Mouse (Mus musculus): ENCODE data around the gene Col15a1. TPM values are rescaled to one million over a fixed set of nuclear protein-coding genes. Genes with fewer than 3 reads are reported as not detected.

Col15a1 gene
- polyA plus RNA-seq, 1 experiment from 2014 or later = 5.9 TPM

GRCm38 (mm10) chr4:47235312-47235711 is 27.4 kb downstream of the Col15a1 start:
- DNase-seq (ENCODE audit: low spot score) = no peak
- 19% methylated on average over 3 of the region's 3 CpGs for WGBS

DNA sequence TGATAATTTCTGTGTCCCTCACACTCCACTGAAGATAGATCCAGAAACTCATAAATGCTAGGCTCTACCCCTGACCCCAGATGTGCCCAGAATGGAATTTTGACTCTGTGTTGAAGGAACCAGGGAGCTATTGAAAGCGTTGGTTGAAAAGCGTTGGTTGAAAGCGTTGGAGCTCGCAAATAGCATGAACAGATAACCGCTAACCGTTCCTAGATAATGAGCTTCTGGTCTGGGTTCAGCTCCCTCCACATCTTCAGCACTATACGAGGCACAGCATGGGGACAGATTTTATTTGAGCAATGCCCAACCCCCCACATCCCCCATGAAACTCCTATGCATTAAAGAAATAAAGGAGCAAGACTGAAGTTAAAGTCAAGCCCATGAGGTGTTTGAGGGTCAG is 28.1 kb downstream of the Col15a1 start:
- WGBS = 78% methylated on average over 7 of the region's 7 CpGs
- H3K4me3 ChIP-seq (ENCODE audit: low read depth, low read length) = no peak overlapping the region
- H3K9ac ChIP-seq (ENCODE audit: low read depth, low read length) = no peak overlapping the region
- no peak overlapping the region for H3K27ac ChIP-seq (ENCODE audit: low read depth, low read length)
- no peaks in the 10 kb centered on the region for H3K9me3 ChIP-seq (ENCODE audit: control insufficient read depth, low read length)
- no peaks in the 10 kb centered on the region; the same call in none of the 2 replicates for H3K4me1 ChIP-seq (replicated peaks; ENCODE audit: control insufficient read depth, insufficient read depth, low read length)
- no peak for ATAC-seq (ENCODE audit: low FRiP score)
- H3K27me3 ChIP-seq (ENCODE audit: control insufficient read depth, insufficient read depth, low read length) = no peaks in the 10 kb centered on the region
- DNase-seq (ENCODE audit: low spot score) = no peak
- H3K36me3 ChIP-seq (ENCODE audit: control insufficient read depth, insufficient read depth, low read length) = no peaks in the 10 kb centered on the region
- no peak overlapping the region for H3K4me2 ChIP-seq (replicated peaks; ENCODE audit: low read depth, low read length)

More at GRCm38 (mm10) chr4:47235312-47235711, 27.4 kb downstream of the Col15a1 start:
- Histone ChIP-seq H3K9me3 (ENCODE audit: control insufficient read depth, low read length) (no peaks in the 10 kb centered on the region), H3K9ac (ENCODE audit: low read depth, low read length) (no peak overlapping the region), H3K27ac (ENCODE audit: low read depth, low read length) (no peak overlapping the region), H3K4me3 (ENCODE audit: low read depth, low read length) (no peak overlapping the region), H3K27me3 (ENCODE audit: control insufficient read depth, insufficient read depth, low read length) (no peaks in the 10 kb centered on the region), H3K4me2 (replicated peaks; ENCODE audit: low read depth, low read length) (no peak overlapping the region), H3K36me3 (ENCODE audit: control insufficient read depth, insufficient read depth, low read length) (no peaks in the 10 kb centered on the region), H3K4me1 (replicated peaks; ENCODE audit: control insufficient read depth, insufficient read depth, low read length) (no peaks in the 10 kb centered on the region; the same call in none of the 2 replicates)
- 0 out of 2 replicates have a peak, but pooled peaks have one; percentile 14 for ATAC-seq (ENCODE audit: low FRiP score)

DNA sequence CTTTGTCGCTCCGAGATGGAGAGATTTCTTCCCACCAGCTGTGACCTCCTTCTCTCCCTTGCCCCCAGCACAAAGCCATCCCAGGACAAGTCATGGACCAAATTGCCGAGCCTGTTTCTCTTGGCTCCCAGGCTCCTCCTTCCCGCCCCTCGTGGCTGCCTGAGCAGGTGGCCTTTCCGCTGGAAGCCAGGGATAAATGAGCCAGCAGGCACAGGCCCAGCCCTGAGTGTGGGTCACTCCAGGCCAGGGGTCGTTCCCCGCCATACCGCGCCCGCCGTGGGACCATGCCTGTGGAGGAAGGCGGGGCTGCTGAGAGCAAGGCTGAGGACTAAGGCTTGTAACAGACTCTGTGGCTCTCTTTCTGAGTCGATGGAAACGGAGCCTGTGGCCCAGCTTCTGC is 29.3 kb downstream of the Col15a1 start:
- ATAC-seq (ENCODE audit: low FRiP score) = no peak
- no peak overlapping the region for H3K4me3 ChIP-seq (ENCODE audit: low read depth, low read length)
- no peak for DNase-seq (ENCODE audit: low spot score)
- no peaks in the 10 kb centered on the region; the same call in none of the 2 replicates for H3K4me1 ChIP-seq (replicated peaks; ENCODE audit: control insufficient read depth, insufficient read depth, low read length)
- no peaks in the 10 kb centered on the region for H3K9me3 ChIP-seq (ENCODE audit: control insufficient read depth, low read length)
- no peaks in the 10 kb centered on the region for H3K36me3 ChIP-seq (ENCODE audit: control insufficient read depth, insufficient read depth, low read length)
- WGBS = 44% methylated on average over 15 of the region's 15 CpGs
- no peaks in the 10 kb centered on the region for H3K27me3 ChIP-seq (ENCODE audit: control insufficient read depth, insufficient read depth, low read length)
- H3K9ac ChIP-seq (ENCODE audit: low read depth, low read length) = no peak overlapping the region
- no peak overlapping the region for H3K4me2 ChIP-seq (replicated peaks; ENCODE audit: low read depth, low read length)
- H3K27ac ChIP-seq (ENCODE audit: low read depth, low read length) = no peak overlapping the region

DNA sequence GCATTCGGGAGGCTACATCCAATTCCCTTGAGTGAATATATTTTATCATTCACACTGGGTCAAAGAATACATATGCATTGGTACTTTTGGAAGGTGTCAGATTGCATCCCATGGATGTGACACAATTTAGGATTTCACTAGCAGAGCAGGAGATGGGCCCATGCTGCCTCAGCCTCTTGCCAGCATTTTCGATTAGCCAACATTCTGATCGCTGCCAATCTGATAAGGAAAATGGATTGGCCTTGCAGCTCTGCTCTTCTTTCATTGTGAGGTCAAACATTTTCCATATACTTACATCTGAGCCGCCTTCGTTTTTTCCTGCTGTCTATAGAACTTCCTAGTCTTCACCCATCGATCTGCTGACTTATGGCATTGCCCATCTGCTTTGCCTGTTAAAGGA is 31.2 kb downstream of the Col15a1 start:
- H3K9me3 ChIP-seq (ENCODE audit: control insufficient read depth, low read length) = no peaks in the 10 kb centered on the region
- 87% methylated on average over 6 of the region's 6 CpGs for WGBS
- no peak overlapping the region for H3K9ac ChIP-seq (ENCODE audit: low read depth, low read length)
- H3K4me3 ChIP-seq (ENCODE audit: low read depth, low read length) = no peak overlapping the region
- DNase-seq (ENCODE audit: low spot score) (no peak), ATAC-seq (ENCODE audit: low FRiP score) (no peak)
- H3K27ac ChIP-seq (ENCODE audit: low read depth, low read length) = no peak overlapping the region
- H3K36me3 ChIP-seq (ENCODE audit: control insufficient read depth, insufficient read depth, low read length) = no peaks in the 10 kb centered on the region
- H3K4me1 ChIP-seq (replicated peaks; ENCODE audit: control insufficient read depth, insufficient read depth, low read length) = no peaks in the 10 kb centered on the region; the same call in none of the 2 replicates
- H3K4me2 ChIP-seq (replicated peaks; ENCODE audit: low read depth, low read length) = no peak overlapping the region
- H3K27me3 ChIP-seq (ENCODE audit: control insufficient read depth, insufficient read depth, low read length) = no peaks in the 10 kb centered on the region

DNA sequence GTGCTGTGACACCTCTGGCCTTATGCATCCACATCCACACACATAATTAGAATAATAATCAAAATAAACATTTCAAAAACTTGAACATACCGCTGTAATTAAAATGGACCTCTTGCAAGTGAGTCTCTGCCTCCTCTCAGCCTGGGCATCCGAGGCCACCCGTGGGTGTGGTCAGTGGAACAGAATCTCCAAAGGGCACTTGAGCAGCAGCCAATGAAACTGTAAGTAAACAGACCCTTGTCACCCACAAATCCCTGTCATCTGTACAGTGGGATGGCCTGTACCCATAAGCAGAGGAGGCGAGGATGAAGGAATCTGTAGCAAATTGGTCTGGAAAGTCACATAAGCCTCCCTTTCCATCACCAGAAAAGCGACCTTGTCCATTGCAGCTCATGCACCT is 32.9 kb downstream of the Col15a1 start:
- 83% methylated on average over 5 of the region's 5 CpGs for WGBS
- no peak overlapping the region for H3K9ac ChIP-seq (ENCODE audit: low read depth, low read length)
- ATAC-seq (ENCODE audit: low FRiP score) (no peak), DNase-seq (ENCODE audit: low spot score) (no peak)
- H3K27ac ChIP-seq (ENCODE audit: low read depth, low read length) = no peak overlapping the region
- no peaks in the 10 kb centered on the region; the same call in 1 of the 2 replicates for H3K4me1 ChIP-seq (replicated peaks; ENCODE audit: control insufficient read depth, insufficient read depth, low read length)
- H3K9me3 ChIP-seq (ENCODE audit: control insufficient read depth, low read length) = no peaks in the 10 kb centered on the region
- H3K4me2 ChIP-seq (replicated peaks; ENCODE audit: low read depth, low read length) = no peak overlapping the region
- H3K4me3 ChIP-seq (ENCODE audit: low read depth, low read length) = no peak overlapping the region
- H3K36me3 ChIP-seq (ENCODE audit: control insufficient read depth, insufficient read depth, low read length) = no peaks in the 10 kb centered on the region
- no peaks in the 10 kb centered on the region for H3K27me3 ChIP-seq (ENCODE audit: control insufficient read depth, insufficient read depth, low read length)

DNA sequence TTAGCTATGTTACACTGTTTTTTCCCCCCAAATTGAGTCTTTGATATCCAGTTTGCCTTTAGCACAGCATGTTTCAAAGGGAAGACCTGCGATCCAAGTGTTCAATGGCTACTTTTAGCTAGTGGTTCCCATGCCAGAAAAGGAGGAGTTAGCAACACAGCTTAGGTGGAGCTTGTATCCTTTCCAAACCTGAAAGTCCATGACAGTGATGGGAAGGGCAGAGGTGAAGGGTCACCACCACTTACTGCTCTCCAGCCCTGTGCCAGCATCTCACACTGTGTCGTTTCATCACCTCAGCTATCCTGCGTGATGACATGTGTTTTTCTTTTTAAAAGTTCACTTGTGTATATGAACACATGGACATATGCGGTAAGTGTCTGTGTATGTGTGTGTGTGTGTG is 34.2 kb downstream of the Col15a1 start:
- ATAC-seq (ENCODE audit: low FRiP score) (no peak), DNase-seq (ENCODE audit: low spot score) (no peak)
- WGBS = 70% methylated on average over 4 of the region's 4 CpGs
- no peaks in the 10 kb centered on the region; the same call in 1 of the 2 replicates for H3K4me1 ChIP-seq (replicated peaks; ENCODE audit: control insufficient read depth, insufficient read depth, low read length)
- H3K4me2 ChIP-seq (replicated peaks; ENCODE audit: low read depth, low read length) = no peak overlapping the region
- H3K27ac ChIP-seq (ENCODE audit: low read depth, low read length) = no peak overlapping the region
- H3K9me3 ChIP-seq (ENCODE audit: control insufficient read depth, low read length) = no peaks in the 10 kb centered on the region
- H3K9ac ChIP-seq (ENCODE audit: low read depth, low read length) = no peak overlapping the region
- no peaks in the 10 kb centered on the region for H3K36me3 ChIP-seq (ENCODE audit: control insufficient read depth, insufficient read depth, low read length)
- H3K4me3 ChIP-seq (ENCODE audit: low read depth, low read length) = no peak overlapping the region
- no peaks in the 10 kb centered on the region for H3K27me3 ChIP-seq (ENCODE audit: control insufficient read depth, insufficient read depth, low read length)

DNA sequence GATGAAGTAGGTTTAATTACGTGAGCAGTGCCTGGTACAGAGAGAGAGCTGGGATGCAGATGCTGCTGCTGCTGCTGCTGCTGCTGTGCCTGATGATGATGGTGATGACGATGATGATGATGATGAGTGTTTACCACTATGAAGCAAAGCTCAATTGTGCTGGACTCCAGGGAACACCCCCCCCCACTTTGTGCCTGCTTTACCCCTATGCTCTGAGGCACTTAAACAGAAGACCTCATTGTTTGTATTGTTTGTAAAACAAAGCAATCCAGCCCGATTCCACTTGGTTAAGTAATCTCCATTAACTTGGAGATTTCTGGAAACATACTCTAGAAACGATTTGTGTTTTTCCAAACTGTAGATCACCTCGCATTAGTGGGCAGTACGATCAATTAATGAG is 36.7 kb downstream of the Col15a1 start:
- WGBS = 63% methylated on average over 6 of the region's 6 CpGs
- ATAC-seq (ENCODE audit: low FRiP score) (no peak), DNase-seq (ENCODE audit: low spot score) (no peak)
- no peak overlapping the region for H3K4me3 ChIP-seq (ENCODE audit: low read depth, low read length)
- no peaks in the 10 kb centered on the region for H3K36me3 ChIP-seq (ENCODE audit: control insufficient read depth, insufficient read depth, low read length)
- no peaks in the 10 kb centered on the region for H3K4me1 ChIP-seq (replicated peaks; ENCODE audit: control insufficient read depth, insufficient read depth, low read length)
- no peak overlapping the region for H3K4me2 ChIP-seq (replicated peaks; ENCODE audit: low read depth, low read length)
- H3K27me3 ChIP-seq (ENCODE audit: control insufficient read depth, insufficient read depth, low read length) = no peaks in the 10 kb centered on the region
- no peak overlapping the region for H3K9ac ChIP-seq (ENCODE audit: low read depth, low read length)
- no peaks in the 10 kb centered on the region for H3K9me3 ChIP-seq (ENCODE audit: control insufficient read depth, low read length)
- H3K27ac ChIP-seq (ENCODE audit: low read depth, low read length) = no peak overlapping the region

DNA sequence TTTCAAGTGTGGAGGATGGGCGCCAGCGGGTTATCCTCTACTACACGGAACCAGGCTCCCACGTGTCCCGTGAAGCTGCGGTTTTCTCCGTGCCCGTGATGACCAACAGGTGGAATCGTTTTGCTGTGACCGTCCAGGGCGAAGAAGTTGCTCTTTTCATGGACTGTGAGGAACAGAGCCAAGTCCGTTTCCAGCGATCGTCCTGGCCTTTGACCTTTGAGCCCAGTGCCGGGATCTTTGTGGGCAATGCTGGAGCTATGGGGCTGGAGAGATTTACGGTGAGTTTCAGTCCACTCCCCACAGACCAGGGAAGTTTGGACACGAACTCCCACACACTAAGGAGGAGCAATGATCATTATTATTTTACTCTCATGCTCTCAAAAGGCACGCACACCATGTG is 37.7 kb downstream of the Col15a1 start:
- Histone ChIP-seq H3K27me3 (ENCODE audit: control insufficient read depth, insufficient read depth, low read length) (no peaks in the 10 kb centered on the region), H3K4me1 (replicated peaks; ENCODE audit: control insufficient read depth, insufficient read depth, low read length) (no peaks in the 10 kb centered on the region), H3K4me3 (ENCODE audit: low read depth, low read length) (no peak overlapping the region), H3K27ac (ENCODE audit: low read depth, low read length) (no peak overlapping the region), H3K9ac (ENCODE audit: low read depth, low read length) (no peak overlapping the region), H3K9me3 (ENCODE audit: control insufficient read depth, low read length) (no peaks in the 10 kb centered on the region), H3K36me3 (ENCODE audit: control insufficient read depth, insufficient read depth, low read length) (no peaks in the 10 kb centered on the region), H3K4me2 (replicated peaks; ENCODE audit: low read depth, low read length) (no peak overlapping the region)
- ATAC-seq (ENCODE audit: low FRiP score) = no peak
- no peak for DNase-seq (ENCODE audit: low spot score)
- WGBS = 94% methylated on average over 18 of the region's 18 CpGs

DNA sequence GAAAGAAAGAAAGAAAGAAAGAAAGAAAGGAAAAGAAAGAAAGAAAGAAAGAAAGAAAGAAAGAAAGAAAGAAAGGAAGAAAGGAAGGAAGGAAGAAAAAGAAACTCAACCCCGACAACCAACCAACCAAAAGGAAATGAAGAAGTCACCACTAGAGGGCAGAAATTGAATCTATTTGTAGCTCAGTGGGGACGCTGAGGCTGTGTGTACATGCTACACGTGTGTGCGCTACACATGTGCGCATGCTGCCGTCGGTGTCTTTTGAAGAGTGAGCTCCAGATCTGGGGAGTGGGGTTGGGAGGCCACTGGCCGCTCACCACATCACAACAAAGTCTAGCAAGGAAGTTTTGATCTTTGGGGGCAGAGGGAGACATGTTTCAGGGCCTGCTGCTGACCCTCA is 38.9 kb downstream of the Col15a1 start:
- Histone ChIP-seq H3K4me1 (replicated peaks; ENCODE audit: control insufficient read depth, insufficient read depth, low read length) (no peaks in the 10 kb centered on the region), H3K9me3 (ENCODE audit: control insufficient read depth, low read length) (no peaks in the 10 kb centered on the region), H3K27ac (ENCODE audit: low read depth, low read length) (no peak overlapping the region), H3K9ac (ENCODE audit: low read depth, low read length) (no peak overlapping the region), H3K27me3 (ENCODE audit: control insufficient read depth, insufficient read depth, low read length) (no peaks in the 10 kb centered on the region), H3K4me2 (replicated peaks; ENCODE audit: low read depth, low read length) (no peak overlapping the region), H3K36me3 (ENCODE audit: control insufficient read depth, insufficient read depth, low read length) (no peaks in the 10 kb centered on the region), H3K4me3 (ENCODE audit: low read depth, low read length) (no peak overlapping the region)
- DNase-seq (ENCODE audit: low spot score) = peak; percentile 54
- WGBS = 71% methylated on average over 8 of the region's 8 CpGs
- ATAC-seq (ENCODE audit: low FRiP score) = no peak
